Mouse (Mus musculus): ENCODE measurements around the gene Vps8. TPM values are rescaled to one million over a fixed set of nuclear protein-coding genes. Genes with fewer than 3 reads are reported as not detected.
A peak's percentile ranks its signal among the peaks of the same experiment; 100 is the strongest.

The Vps8 gene
- polyA plus RNA-seq, 1 experiment from 2014 or later, result 36.6 TPM

- H3K4me1 ChIP-seq, result peaks cover 7% of the 10 kb centered on the region
- H3K27ac ChIP-seq (replicated peaks), result no peak overlapping the region
- 35% methylated on average over 5 of the region's 5 CpGs for WGBS
- no peaks in the 10 kb centered on the region for H3K9me3 ChIP-seq
- H3K4me3 ChIP-seq, result no peak overlapping the region
- no peaks in the 10 kb centered on the region for H3K27me3 ChIP-seq
- H3K9ac ChIP-seq (replicated peaks), result no peak overlapping the region
- no peak for ATAC-seq (replicated peaks)
- H3K36me3 ChIP-seq, result no peaks in the 10 kb centered on the region
- H3K4me2 ChIP-seq (replicated peaks), result no peak overlapping the region
These were observed 32.2 kb upstream of the Vps8 start for GRCm38 (mm10) chr16:21390744-21391143.

- Histone ChIP-seq H3K9me3 (no peaks in the 10 kb centered on the region), H3K36me3 (no peaks in the 10 kb centered on the region), H3K4me3 (no peak overlapping the region), H3K27ac (replicated peaks) (peak overlapping the region; percentile 48), H3K27me3 (no peaks in the 10 kb centered on the region), H3K9ac (replicated peaks) (no peak overlapping the region), H3K4me1 (peaks cover 8% of the 10 kb centered on the region), H3K4me2 (replicated peaks) (no peak overlapping the region)
- ATAC-seq (replicated peaks), result peak; percentile 1; the same call in 1 of the 2 replicates
- WGBS, result 74% methylated on average over 6 of the region's 6 CpGs
These were observed 30.8 kb upstream of the Vps8 start for GRCm38 (mm10) chr16:21392099-21392498.

- H3K4me3 ChIP-seq, result no peak overlapping the region
- H3K27me3 ChIP-seq, result no peaks in the 10 kb centered on the region
- peaks cover 11% of the 10 kb centered on the region for H3K4me1 ChIP-seq
- H3K4me2 ChIP-seq (replicated peaks), result no peak overlapping the region
- peak; percentile 86 for ATAC-seq (replicated peaks)
- no peaks in the 10 kb centered on the region for H3K36me3 ChIP-seq
- H3K27ac ChIP-seq (replicated peaks), result peak overlapping the region; percentile 48
- no peaks in the 10 kb centered on the region for H3K9me3 ChIP-seq
- 31% methylated on average over 9 of the region's 9 CpGs for WGBS
- no peak overlapping the region for H3K9ac ChIP-seq (replicated peaks)
These were observed 30.3 kb upstream of the Vps8 start for GRCm38 (mm10) chr16:21392517-21393112.

GRCm38 (mm10) chr16:21395546-21395945 lies 27.4 kb upstream of the Vps8 start:
- WGBS, result 27% methylated on average over 7 of the region's 7 CpGs
- no peak overlapping the region for H3K4me3 ChIP-seq
- no peaks in the 10 kb centered on the region for H3K36me3 ChIP-seq
- H3K27me3 ChIP-seq, result no peaks in the 10 kb centered on the region
- ATAC-seq (replicated peaks), result no peak
- H3K27ac ChIP-seq (replicated peaks), result no peak overlapping the region
- H3K9me3 ChIP-seq, result no peaks in the 10 kb centered on the region
- H3K4me1 ChIP-seq, result peaks cover 27% of the 10 kb centered on the region
- no peak overlapping the region for H3K4me2 ChIP-seq (replicated peaks)
- no peak overlapping the region for H3K9ac ChIP-seq (replicated peaks)

- Histone ChIP-seq H3K27me3 (no peaks in the 10 kb centered on the region), H3K4me1 (peaks cover 27% of the 10 kb centered on the region), H3K4me2 (replicated peaks) (no peak overlapping the region), H3K9ac (replicated peaks) (no peak overlapping the region), H3K4me3 (no peak overlapping the region), H3K9me3 (no peaks in the 10 kb centered on the region), H3K27ac (replicated peaks) (peak overlapping the region; percentile 12; the same call in 1 of the 2 replicates), H3K36me3 (no peaks in the 10 kb centered on the region)
- no peak for ATAC-seq (replicated peaks)
- WGBS, result 40% methylated on average over 5 of the region's 5 CpGs
These were observed 25.2 kb upstream of the Vps8 start for GRCm38 (mm10) chr16:21397681-21398080.

GRCm38 (mm10) chr16:21398345-21399051 lies 24.4 kb upstream of the Vps8 start:
- Histone ChIP-seq H3K27ac (replicated peaks) (peak overlapping the region; percentile 12), H3K4me3 (no peak overlapping the region), H3K36me3 (no peaks in the 10 kb centered on the region), H3K4me2 (replicated peaks) (no peak overlapping the region), H3K9me3 (no peaks in the 10 kb centered on the region), H3K27me3 (no peaks in the 10 kb centered on the region), H3K9ac (replicated peaks) (no peak overlapping the region), H3K4me1 (peaks cover 27% of the 10 kb centered on the region)
- ATAC-seq (replicated peaks), result 0 out of 2 replicates have a peak, but pooled peaks have one; percentile 41
- 3% methylated on average over 8 of the region's 8 CpGs for WGBS

- 80% methylated on average over 4 of the region's 4 CpGs for WGBS
- no peak overlapping the region for H3K27ac ChIP-seq (replicated peaks)
- H3K4me3 ChIP-seq, result no peak overlapping the region
- no peaks in the 10 kb centered on the region for H3K36me3 ChIP-seq
- peaks cover 24% of the 10 kb centered on the region for H3K4me1 ChIP-seq
- H3K9me3 ChIP-seq, result no peaks in the 10 kb centered on the region
- H3K9ac ChIP-seq (replicated peaks), result no peak overlapping the region
- H3K27me3 ChIP-seq, result no peaks in the 10 kb centered on the region
- no peak for ATAC-seq (replicated peaks)
- no peak overlapping the region for H3K4me2 ChIP-seq (replicated peaks)
These were observed 23.0 kb upstream of the Vps8 start for GRCm38 (mm10) chr16:21399942-21400341.

- no peak overlapping the region for H3K9ac ChIP-seq (replicated peaks)
- H3K36me3 ChIP-seq, result no peaks in the 10 kb centered on the region
- H3K27me3 ChIP-seq, result no peaks in the 10 kb centered on the region
- H3K27ac ChIP-seq (replicated peaks), result no peak overlapping the region
- no peak overlapping the region for H3K4me2 ChIP-seq (replicated peaks)
- no peak for ATAC-seq (replicated peaks)
- no peak overlapping the region for H3K4me3 ChIP-seq
- H3K4me1 ChIP-seq, result peaks cover 19% of the 10 kb centered on the region
- no peaks in the 10 kb centered on the region for H3K9me3 ChIP-seq
- 82% methylated on average over 17 of the region's 17 CpGs for WGBS
These were observed 20.9 kb upstream of the Vps8 start for GRCm38 (mm10) chr16:21402068-21402467.

GRCm38 (mm10) chr16:21403402-21403801 lies 19.5 kb upstream of the Vps8 start:
- no peaks in the 10 kb centered on the region for H3K27me3 ChIP-seq
- H3K4me2 ChIP-seq (replicated peaks), result no peak overlapping the region
- no peak overlapping the region for H3K4me3 ChIP-seq
- H3K9me3 ChIP-seq, result no peaks in the 10 kb centered on the region
- peaks cover 8% of the 10 kb centered on the region for H3K4me1 ChIP-seq
- H3K36me3 ChIP-seq, result no peaks in the 10 kb centered on the region
- no peak overlapping the region for H3K27ac ChIP-seq (replicated peaks)
- no peak for ATAC-seq (replicated peaks)
- 93% methylated on average over 2 of the region's 2 CpGs for WGBS
- H3K9ac ChIP-seq (replicated peaks), result no peak overlapping the region

- no peak overlapping the region for H3K27ac ChIP-seq (replicated peaks)
- no peaks in the 10 kb centered on the region for H3K27me3 ChIP-seq
- no peaks in the 10 kb centered on the region for H3K9me3 ChIP-seq
- no peak overlapping the region for H3K9ac ChIP-seq (replicated peaks)
- H3K4me3 ChIP-seq, result no peak overlapping the region
- H3K4me2 ChIP-seq (replicated peaks), result no peak overlapping the region
- ATAC-seq (replicated peaks), result no peak
- no peaks in the 10 kb centered on the region for H3K4me1 ChIP-seq
- 57% methylated on average over 5 of the region's 5 CpGs for WGBS
- no peaks in the 10 kb centered on the region for H3K36me3 ChIP-seq
These were observed 18.3 kb upstream of the Vps8 start for GRCm38 (mm10) chr16:21404631-21405030.

GRCm38 (mm10) chr16:21405224-21405969 lies 17.5 kb upstream of the Vps8 start:
- no peaks in the 10 kb centered on the region for H3K36me3 ChIP-seq
- H3K4me3 ChIP-seq, result no peak overlapping the region
- no peaks in the 10 kb centered on the region for H3K27me3 ChIP-seq
- no peaks in the 10 kb centered on the region for H3K4me1 ChIP-seq
- no peak overlapping the region for H3K27ac ChIP-seq (replicated peaks)
- no peak overlapping the region for H3K9ac ChIP-seq (replicated peaks)
- no peak for ATAC-seq (replicated peaks)
- 59% methylated on average over 6 of the region's 6 CpGs for WGBS
- no peak overlapping the region for H3K4me2 ChIP-seq (replicated peaks)
- H3K9me3 ChIP-seq, result no peaks in the 10 kb centered on the region

GRCm38 (mm10) chr16:21406136-21406535 lies 16.8 kb upstream of the Vps8 start:
- no peak for ATAC-seq (replicated peaks)
- Histone ChIP-seq H3K27ac (replicated peaks) (no peak overlapping the region), H3K9me3 (no peaks in the 10 kb centered on the region), H3K27me3 (no peaks in the 10 kb centered on the region), H3K4me3 (no peak overlapping the region), H3K36me3 (no peaks in the 10 kb centered on the region), H3K4me2 (replicated peaks) (no peak overlapping the region), H3K4me1 (no peaks in the 10 kb centered on the region), H3K9ac (replicated peaks) (no peak overlapping the region)
- WGBS, result 72% methylated on average over 6 of the region's 6 CpGs
